Mouse (Mus musculus): ENCODE measurements around the gene Gpr68.

- TF ChIP-seq ELF1 (IDR thresholded peaks at IDR 0.05; ENCODE audit: low read depth, low read length) (no peak), BHLHE40 (IDR thresholded peaks at IDR 0.05; ENCODE audit: borderline replicate concordance, low read depth, low read length) (no peak)
Observed at GRCm38 (mm10) chr12:100899111-100899640, 8.8 kb downstream of the Gpr68 start.

Measured in MEL (cell line).